Mouse (Mus musculus): ENCODE data around the gene Col19a1.

- TF ChIP-seq CTCF (IDR thresholded peaks at IDR 0.05; ENCODE audit: control insufficient read depth, insufficient read depth, low read length) (no peak), POLR2A (IDR thresholded peaks at IDR 0.05; ENCODE audit: borderline replicate concordance, control insufficient read depth, low read depth, low read length) (no peak)
Observed at GRCm38 (mm10) chr1:24484161-24484560, 103.1 kb downstream of the Col19a1 start.
